Mouse (Mus musculus) retina, postnatal 7 days (tissue): ENCODE measurements around the gene Adgrl3.
A peak's percentile ranks its signal among the peaks of the same experiment; 100 is the strongest.

Experiments used
- DNase-seq: peaks from one replicate; pipeline ENCODE4 v3.0.0-alpha.2; 2012; ENCODE audit warnings: low read depth, low spot score

Adgrl3 gene

GRCm38 (mm10) chr5:81019590-81020254, at the start of gene Adgrl3:
Adgrl3 (plus strand) TSS chr5:81020138.
- peak; percentile 80 for DNase-seq

- DNase-seq, result no peak
These were observed 772 bp upstream of the Adgrl3 start for GRCm38 (mm10) chr5:81019166-81019565.

DNA sequence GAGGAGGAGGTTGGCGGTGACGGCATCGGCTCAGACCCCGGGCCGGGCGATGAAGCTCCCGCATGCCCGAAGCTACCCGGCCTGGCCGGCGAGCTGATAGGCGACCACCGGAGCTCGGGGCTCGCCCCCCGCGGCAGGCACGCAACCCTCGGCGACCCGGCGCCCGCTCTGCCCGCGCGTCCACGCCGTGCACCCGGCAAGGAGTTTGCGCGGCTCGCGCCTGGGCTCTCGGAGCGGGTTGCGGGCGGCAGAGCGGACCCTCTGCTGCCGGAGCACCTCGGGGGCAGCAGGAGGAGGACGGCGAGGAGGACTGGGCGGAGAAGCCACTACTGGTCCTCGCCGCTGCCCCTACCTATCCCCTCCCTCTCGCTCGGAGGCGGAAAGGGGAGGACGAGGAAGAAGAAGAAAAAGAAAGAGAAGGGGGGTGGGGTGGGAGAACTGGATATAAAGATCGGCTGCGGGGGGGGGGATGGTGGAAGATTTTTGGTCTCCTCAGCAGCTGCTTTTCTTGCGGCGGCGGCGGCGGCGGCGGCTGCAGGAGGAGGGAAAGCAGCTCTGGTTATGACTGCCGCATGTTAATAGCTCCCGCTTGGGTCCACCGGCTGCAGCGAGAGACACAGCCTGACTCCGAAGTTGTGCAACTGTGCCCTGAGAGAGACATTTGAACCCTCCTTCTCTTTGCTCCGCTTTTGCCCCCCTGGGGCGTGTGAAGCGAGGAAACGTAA, 505 bp downstream of the Adgrl3 start:
- DNase-seq, result no peak

DNA sequence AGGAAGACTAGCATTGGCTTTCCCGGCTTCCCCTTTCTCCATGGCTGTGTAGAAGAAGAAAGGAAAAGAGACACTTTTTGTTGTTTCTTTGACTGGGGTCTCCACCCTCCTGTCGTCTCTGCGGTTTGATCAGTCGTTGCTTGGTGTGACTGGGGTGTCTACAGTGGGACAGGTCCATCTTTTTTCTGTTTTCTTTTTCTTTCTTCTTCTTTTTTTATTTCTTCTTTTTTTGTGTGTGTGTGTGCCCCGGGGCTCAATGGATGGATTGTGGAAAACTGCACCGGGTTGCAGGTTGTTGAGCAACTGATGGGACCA, 1.0 kb downstream of the Adgrl3 start:
- no peak for DNase-seq

DNA sequence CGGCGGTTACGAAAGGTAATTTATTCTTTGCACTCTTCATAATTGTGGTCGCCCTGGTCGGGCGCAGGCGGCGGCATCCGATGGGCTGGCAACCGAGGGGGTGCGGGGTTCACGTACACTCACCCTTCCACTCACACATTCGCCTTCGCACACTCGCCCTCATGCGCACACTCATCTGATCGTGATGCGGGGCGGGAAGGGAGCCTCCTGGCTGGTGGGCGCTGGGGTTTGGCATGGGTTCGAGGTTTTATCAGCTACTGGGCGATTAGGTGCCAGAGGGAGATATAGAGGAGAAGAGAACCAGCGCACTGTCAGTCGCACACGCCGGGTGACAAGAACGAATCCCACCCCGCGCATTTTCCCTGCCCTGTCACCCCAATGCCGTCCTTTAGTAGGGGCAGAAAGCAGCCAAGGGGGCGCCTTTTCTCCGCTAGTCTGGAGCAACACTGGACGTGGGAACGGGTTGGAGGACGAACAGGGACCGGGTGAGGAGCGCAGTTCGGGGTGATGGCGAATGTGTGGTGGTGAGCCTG, 1.5 kb downstream of the Adgrl3 start:
- no peak for DNase-seq

- DNase-seq, result no peak
These were observed 1.9 kb downstream of the Adgrl3 start for GRCm38 (mm10) chr5:81021864-81022305.

DNA sequence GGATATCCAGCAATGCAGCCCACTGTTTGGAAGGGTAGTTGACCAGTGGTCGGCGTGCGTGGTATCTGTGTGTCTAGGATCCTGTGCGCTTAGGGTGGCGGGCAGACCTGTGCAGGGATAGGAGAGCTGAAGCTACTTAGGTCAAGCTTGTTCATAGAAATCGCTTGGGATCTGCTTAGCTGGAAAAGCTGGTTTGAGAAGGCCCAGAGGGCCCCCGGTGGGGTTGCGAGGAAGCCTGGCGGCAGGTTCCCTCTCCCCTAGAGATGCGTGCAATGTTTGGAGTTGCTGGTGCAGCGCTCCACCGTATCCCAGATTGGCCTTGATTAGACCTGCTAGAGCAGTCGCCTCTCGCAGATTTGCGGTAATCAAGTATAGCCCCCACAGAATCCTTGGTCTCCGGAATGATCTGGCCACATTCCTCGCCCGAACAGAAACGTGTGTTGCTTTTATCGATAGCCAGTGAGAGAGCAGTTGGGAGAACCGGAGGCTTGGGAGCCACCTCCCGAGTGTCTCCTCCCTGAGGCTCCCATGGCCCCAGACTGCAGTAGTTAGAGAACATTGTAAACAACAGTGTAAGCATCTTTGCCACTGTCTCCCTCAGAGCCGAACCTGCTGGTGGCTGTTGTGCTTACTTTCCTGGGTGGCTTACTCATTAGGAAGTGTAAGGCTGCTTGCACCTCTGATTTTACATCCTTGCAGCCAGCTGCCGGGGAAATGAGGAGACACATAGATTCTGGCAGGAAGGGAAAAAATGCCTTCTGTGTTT, 2.6 kb downstream of the Adgrl3 start:
- DNase-seq, result no peak

GRCm38 (mm10) chr5:81023923-81024715, 4.2 kb downstream of the Adgrl3 start:
- DNase-seq, result no peak

DNA sequence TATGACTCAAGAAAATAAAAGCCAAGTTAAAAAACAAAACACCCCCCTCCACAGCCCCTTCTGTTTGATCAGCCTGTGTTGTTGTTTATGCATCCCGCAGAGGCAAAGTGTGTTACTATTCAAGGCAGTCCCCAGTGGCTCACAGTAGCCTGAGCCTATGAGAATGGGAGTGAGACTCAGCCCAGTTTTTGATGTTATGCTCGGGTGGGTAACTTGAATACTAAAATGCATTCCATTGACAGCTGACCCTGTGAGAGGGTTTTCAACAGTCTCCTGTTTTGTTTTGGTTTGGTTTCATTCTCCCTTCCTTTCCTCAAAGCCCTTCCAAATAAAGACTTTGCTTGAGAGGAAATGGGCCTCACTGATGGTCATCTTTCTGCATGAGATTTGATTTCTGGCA, 8.9 kb downstream of the Adgrl3 start:
- DNase-seq, result no peak

DNA sequence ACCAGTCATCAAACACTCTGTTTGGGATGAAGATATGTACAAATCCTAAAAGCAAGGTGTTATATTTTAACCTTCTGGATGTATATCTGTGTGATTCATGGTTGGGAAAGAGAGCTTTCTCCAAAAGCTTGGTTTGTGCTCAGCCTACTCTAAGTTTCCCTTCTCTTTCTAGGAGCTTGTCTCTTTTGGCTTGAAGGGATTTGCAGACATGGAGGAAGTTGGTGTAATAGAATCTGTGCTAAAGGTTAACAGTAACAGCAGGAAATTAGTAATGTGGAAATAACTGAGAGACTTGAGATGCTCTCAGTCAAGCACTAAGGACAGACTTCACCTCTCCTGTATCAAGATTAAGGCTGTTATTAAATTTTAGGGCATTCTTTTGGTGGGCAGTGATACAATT, 17.2 kb downstream of the Adgrl3 start:
- no peak for DNase-seq

- no peak for DNase-seq
These were observed 23.9 kb downstream of the Adgrl3 start for GRCm38 (mm10) chr5:81043875-81044274.

- DNase-seq, result no peak
These were observed 26.2 kb downstream of the Adgrl3 start for GRCm38 (mm10) chr5:81046128-81046527.

DNA sequence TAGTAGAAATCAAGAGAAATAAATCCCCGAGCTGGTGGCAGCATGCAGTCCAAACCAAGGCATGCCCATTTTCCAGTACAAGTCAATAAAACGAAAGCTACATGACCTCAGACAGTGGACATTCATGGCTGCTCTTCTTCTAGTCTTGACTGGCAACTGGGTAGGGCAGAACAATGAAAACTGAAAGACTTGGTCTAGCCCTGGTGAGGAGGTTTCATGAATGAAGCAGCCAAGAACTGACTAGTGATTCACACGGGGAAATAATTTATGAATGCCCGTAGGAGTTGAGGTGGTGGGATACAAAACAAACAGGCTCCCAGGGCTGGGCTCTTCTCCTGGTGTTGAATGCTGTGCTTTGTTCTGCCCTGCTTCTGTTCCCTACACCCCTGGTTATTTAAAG, 34.7 kb downstream of the Adgrl3 start:
- DNase-seq, result no peak

DNA sequence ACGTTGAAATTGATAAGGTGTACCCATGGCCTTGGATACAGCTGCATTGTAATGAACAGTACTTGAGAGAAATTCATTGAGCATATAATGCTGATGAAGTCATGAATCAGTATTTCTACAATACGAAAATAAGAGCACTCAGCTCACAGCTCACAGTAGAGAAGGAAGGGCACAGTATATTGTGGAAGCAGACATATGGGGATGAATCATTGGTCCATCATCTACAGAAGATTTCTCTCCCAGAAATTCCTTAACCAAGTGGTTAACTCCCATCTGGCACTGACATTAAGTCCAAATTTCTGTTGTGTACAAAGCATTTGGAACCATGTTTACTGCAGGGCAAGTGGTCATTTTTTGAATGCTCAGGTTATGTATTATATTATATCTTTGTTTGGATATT, 35.3 kb downstream of the Adgrl3 start:
- no peak for DNase-seq

DNA sequence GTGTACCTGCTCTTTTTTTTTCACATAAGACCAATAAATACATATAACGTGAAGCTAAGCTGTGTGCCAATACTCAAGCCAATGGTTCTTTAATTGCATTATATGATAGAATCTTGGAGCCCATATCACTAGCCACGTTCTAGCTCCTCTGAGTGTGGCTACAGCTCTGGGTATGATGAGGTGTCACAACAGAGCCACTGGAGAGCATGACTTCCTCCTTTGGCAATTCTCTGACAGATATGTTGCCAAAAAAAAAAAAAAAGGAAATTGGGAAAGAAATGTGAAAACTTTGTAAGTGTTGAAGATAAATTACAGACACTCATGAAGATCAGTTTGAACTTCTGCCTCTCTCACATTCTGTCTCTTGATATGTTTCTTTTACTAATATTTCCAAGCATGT, 38.2 kb downstream of the Adgrl3 start:
- DNase-seq, result no peak

DNA sequence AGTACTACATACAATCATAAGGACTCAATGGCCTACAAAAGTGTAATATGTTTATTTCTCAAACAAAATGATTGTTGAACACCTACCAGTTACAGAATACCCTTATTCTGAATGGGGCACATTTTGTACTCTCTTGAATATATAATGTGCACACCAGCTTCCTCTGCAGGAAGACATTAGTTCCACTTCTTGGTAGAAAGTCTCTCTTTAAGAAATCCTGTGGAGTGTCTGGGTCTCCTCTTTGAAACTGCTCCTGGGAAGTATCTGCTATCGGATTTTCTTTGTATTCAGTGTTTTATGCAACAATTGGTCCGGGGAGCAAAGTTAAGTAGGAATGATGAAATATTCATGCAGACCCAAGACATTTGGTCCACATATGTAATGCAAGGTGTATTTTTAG, 41.0 kb downstream of the Adgrl3 start:
- no peak for DNase-seq

GRCm38 (mm10) chr5:81061386-81061785, 41.4 kb downstream of the Adgrl3 start:
- DNase-seq, result no peak

DNA sequence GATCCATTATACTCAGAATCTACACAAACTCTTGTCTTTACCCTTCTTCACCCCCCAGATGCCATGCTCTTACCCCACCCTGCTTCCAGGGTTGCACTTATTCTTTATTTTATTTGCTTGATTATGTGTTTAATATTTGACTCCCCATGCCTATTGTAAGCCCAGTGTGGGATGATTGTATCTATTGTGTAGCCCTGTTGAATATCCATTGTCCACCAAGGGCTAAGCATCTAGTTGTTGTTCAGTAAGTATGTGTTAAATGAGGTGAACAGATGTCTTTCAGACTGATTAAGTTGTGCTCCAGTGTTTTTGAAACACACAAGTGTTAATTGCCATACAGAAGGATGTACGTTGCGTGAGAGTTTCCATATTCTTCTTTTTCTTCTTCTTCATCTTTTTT, 44.1 kb downstream of the Adgrl3 start:
- no peak for DNase-seq

DNA sequence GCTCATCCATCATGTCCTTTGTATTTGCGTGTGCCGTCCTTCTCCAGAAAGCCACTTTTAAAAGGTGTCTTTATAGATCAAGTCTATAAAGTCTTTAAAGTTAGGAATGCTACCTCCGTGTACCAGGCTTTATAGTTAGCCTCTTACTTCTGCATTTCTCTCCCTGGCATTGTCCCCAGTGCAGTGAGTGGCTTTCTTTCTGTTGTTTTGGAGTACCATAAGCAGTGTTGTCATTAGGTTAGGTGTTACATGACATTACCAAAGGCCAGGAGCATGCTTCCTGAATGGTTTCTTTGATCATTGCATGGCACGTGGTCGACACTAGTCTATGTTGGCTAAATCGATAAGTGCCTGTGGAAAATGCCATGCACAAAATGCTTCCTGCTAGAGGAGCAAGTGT, 48.2 kb downstream of the Adgrl3 start:
- no peak for DNase-seq

- DNase-seq, result no peak
These were observed 48.9 kb downstream of the Adgrl3 start for GRCm38 (mm10) chr5:81068839-81069238.

- DNase-seq, result no peak
These were observed 53.0 kb downstream of the Adgrl3 start for GRCm38 (mm10) chr5:81072888-81073287.

DNA sequence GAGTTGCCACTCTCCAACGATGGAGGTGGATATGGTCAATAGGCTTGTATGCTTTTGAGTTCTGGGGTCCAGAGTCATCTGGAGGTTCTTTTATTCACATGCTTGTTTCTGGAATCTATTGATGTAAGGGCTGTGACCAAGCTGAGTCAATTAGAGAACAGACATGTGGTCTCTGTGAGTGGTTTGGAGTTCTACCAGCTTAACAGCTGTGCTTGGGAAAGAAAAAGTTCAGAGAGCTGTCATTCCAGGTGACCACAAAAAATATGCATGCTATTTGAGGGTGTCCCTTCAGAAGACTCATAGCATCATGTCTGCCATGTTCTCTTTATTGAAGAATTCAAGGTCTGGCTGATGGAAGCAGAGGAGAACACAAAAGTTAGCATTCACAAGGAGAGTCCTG, 53.9 kb downstream of the Adgrl3 start:
- no peak for DNase-seq
